Mouse (Mus musculus) megakaryocyte-erythroid progenitor cell, adult 5-6 weeks (primary cell): ENCODE results near the gene Gadd45g. TPM values are rescaled to one million over a fixed set of nuclear protein-coding genes. Genes with fewer than 3 reads are reported as not detected.

ENCODE experiments used
- ATAC-seq: replicated peaks from 2 replicates; pipeline ENCODE4 v1.8.0; 2016; ENCODE audit warnings: mild to moderate bottlenecking, inconsistent platforms; ENCODE audit not compliant: severe bottlenecking, poor library complexity, low FRiP score, low TSS enrichment
- total RNA-seq, 2 experiments: library from RNA; stranded (forward) in 1 of 2; stranded (reverse) in 1 of 2; fragments of 200-1000, 215-1000 nt in 1 of 2; fragments of >200 nt in 1 of 2; fragmentation: Nextera tagmentation in 1 of 2; gene quantifications; 2 replicates each; pipeline ENCODE4 v1.2.3; 2014 to 2017

Gadd45g gene
- total RNA-seq, 2 experiments from 2014 or later = 3.4 to 12.9 TPM

- ATAC-seq = peak; percentile 49
Observed at GRCm38 (mm10) chr13:51848481-51849240, 2.2 kb downstream of the Gadd45g start.

GRCm38 (mm10) chr13:51849241-51850033 is 3.0 kb downstream of the Gadd45g start:
- ATAC-seq = no peak

GRCm38 (mm10) chr13:51850565-51850964 is 4.1 kb downstream of the Gadd45g start:
- no peak for ATAC-seq

GRCm38 (mm10) chr13:51852560-51853190 is 6.2 kb downstream of the Gadd45g start:
- no peak for ATAC-seq

- no peak for ATAC-seq
Observed at GRCm38 (mm10) chr13:51853301-51854243, 7.1 kb downstream of the Gadd45g start.

GRCm38 (mm10) chr13:51855584-51855983 is 9.1 kb downstream of the Gadd45g start:
- no peak for ATAC-seq

- ATAC-seq = no peak
Observed at GRCm38 (mm10) chr13:51857156-51857555, 10.7 kb downstream of the Gadd45g start.

- no peak for ATAC-seq
Observed at GRCm38 (mm10) chr13:51858475-51858874, 12.0 kb downstream of the Gadd45g start.

GRCm38 (mm10) chr13:51859174-51859573 is 12.7 kb downstream of the Gadd45g start:
- ATAC-seq = no peak

- no peak for ATAC-seq
Observed at GRCm38 (mm10) chr13:51859798-51860197, 13.3 kb downstream of the Gadd45g start.

- no peak for ATAC-seq
Observed at GRCm38 (mm10) chr13:51862750-51863149, 16.3 kb downstream of the Gadd45g start.

- no peak for ATAC-seq
Observed at GRCm38 (mm10) chr13:51866151-51866659, 19.7 kb downstream of the Gadd45g start.

GRCm38 (mm10) chr13:51868491-51869128 is 22.1 kb downstream of the Gadd45g start:
- no peak for ATAC-seq

- ATAC-seq = no peak
Observed at GRCm38 (mm10) chr13:51869129-51869491, 22.6 kb downstream of the Gadd45g start.

- no peak for ATAC-seq
Observed at GRCm38 (mm10) chr13:51871148-51871547, 24.7 kb downstream of the Gadd45g start.

GRCm38 (mm10) chr13:51872252-51872962 is 25.9 kb downstream of the Gadd45g start:
- ATAC-seq = no peak

GRCm38 (mm10) chr13:51872963-51873514 is 26.6 kb downstream of the Gadd45g start:
- no peak for ATAC-seq

- ATAC-seq = no peak
Observed at GRCm38 (mm10) chr13:51873786-51874185, 27.3 kb downstream of the Gadd45g start.
